Mouse (Mus musculus) megakaryocyte, embryonic 14.5 days (primary cell): ENCODE results near the gene Rnf111. TPM values are rescaled to one million over a fixed set of nuclear protein-coding genes. Genes with fewer than 3 reads are reported as not detected.

ENCODE experiments used
- H3K27me3 ChIP-seq: replicated peaks from 2 replicates; pipeline ENCODE3; 2012; ENCODE audit warnings: inconsistent platforms
- H3K36me3 ChIP-seq: replicated peaks from 2 replicates; pipeline ENCODE3; 2012; ENCODE audit warnings: low read length, inconsistent platforms, mixed read lengths
- H3K4me1 ChIP-seq: 2 replicates; pipeline ENCODE4 v1.6.1; 2012; ENCODE audit warnings: inconsistent platforms
- H3K4me3 ChIP-seq: replicated peaks from 2 replicates; pipeline ENCODE3; 2012; ENCODE audit warnings: moderate library complexity, mild to moderate bottlenecking, inconsistent platforms
- H3K9me3 ChIP-seq: 2 replicates; pipeline ENCODE4 v1.6.1; 2012; ENCODE audit warnings: inconsistent platforms
- FLI1 ChIP-seq: IDR thresholded peaks from 2 replicates; pipeline ENCODE4 v1.6.1; 2012; ENCODE audit warnings: low read length, inconsistent platforms, mixed read lengths
- GATA1 ChIP-seq: IDR thresholded peaks from 3 replicates; pipeline ENCODE4 v1.6.1; 2012; ENCODE audit warnings: mixed read lengths, low read length, inconsistent platforms, borderline replicate concordance
- polyA plus RNA-seq: library from polyadenylated mRNA; stranded (reverse); fragments of >175 nt; gene quantifications from 2 replicates; pipeline ENCODE4 v1.2.3, GENCODE M21; 2012; ENCODE audit warnings: low replicate concordance; ENCODE audit not compliant: insufficient read depth

Gene Rnf111
- polyA plus RNA-seq, 1 experiment: 1.2 TPM

- Histone ChIP-seq H3K4me1 (peaks cover 61% of the 10 kb centered on the region), H3K27me3 (no peaks in the 10 kb centered on the region), H3K4me3 (no peak overlapping the region), H3K36me3 (peaks cover 66% of the 10 kb centered on the region), H3K9me3 (no peaks in the 10 kb centered on the region)
- TF ChIP-seq FLI1 (no peak), GATA1 (no peak)
These were observed 116.0 kb downstream of the Rnf111 start for GRCm38 (mm10) chr9:70387410-70388119.

GRCm38 (mm10) chr9:70384958-70385728, 118.4 kb downstream of the Rnf111 start:
- Histone ChIP-seq H3K27me3 (no peaks in the 10 kb centered on the region), H3K4me3 (no peak overlapping the region), H3K36me3 (peaks cover 78% of the 10 kb centered on the region), H3K4me1 (peaks cover 59% of the 10 kb centered on the region), H3K9me3 (no peaks in the 10 kb centered on the region)
- TF ChIP-seq GATA1 (no peak), FLI1 (no peak)

DNA sequence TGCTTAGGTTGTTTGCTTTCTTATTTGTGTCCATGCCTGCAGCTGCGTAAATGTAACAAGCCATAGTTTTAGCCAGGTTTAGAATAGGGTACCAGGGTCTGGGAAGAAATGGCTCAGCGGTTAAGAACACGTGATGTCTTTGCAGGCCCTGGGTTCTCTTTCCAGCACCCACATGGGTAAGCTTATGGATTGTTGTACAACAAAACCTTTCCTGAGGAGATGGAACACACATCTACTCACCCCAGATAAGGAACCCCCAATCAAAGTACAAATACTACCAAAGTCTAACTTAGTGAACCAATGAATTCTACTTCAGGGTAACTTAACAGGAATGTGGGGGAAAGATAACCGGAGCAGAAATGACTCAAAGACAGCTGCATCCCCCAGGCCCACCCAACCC, 119.0 kb downstream of the Rnf111 start:
- Histone ChIP-seq H3K9me3 (no peaks in the 10 kb centered on the region), H3K4me3 (no peak overlapping the region), H3K4me1 (peaks cover 57% of the 10 kb centered on the region), H3K27me3 (no peaks in the 10 kb centered on the region), H3K36me3 (peaks cover 76% of the 10 kb centered on the region)
- TF ChIP-seq GATA1 (no peak), FLI1 (no peak)

DNA sequence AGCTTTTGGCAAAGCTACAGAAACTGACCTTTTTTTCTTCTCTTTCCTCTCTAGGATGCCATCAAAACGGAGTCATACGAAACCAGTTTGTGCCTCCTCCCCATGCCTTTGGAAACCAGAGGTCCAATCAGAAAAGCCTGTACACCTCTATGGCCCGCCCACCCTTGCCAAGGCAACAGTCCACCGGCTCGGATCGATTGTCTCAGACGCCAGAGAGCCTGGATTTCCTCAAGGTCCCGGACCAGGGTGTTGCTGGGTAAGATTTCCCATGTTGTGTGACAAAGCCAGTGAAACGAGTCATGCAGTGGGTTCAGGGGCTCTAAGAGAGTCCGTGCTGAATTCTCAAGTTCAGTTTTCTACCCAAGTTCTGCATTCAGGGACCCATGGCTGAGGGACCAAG, 119.8 kb downstream of the Rnf111 start:
- Histone ChIP-seq H3K27me3 (no peaks in the 10 kb centered on the region), H3K4me1 (peaks cover 52% of the 10 kb centered on the region), H3K4me3 (no peak overlapping the region), H3K36me3 (peaks cover 75% of the 10 kb centered on the region), H3K9me3 (no peaks in the 10 kb centered on the region)
- TF ChIP-seq FLI1: no peak
- no peak for TF ChIP-seq GATA1

DNA sequence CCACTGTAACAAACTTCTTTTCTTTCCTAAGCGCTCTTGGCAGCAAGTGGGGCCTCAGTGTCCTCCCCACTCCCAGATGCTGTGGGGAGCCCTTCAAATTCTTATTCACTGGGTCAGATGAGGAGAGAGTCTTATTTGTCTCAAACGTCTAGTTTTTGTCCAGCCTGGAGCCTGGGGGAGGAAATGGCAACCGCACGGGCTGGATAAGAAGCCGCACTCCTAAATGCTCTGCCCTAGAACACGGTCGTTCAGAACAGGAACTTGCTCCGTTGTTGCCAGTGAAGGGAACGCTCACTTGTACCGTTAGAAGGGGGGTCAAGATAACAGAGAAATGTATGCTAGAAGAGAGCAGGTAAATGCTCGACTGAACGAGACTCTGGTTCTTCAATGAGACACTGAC, 121.4 kb downstream of the Rnf111 start:
- Histone ChIP-seq H3K4me3 (peak overlapping the region; percentile 72), H3K9me3 (no peaks in the 10 kb centered on the region), H3K27me3 (no peaks in the 10 kb centered on the region), H3K36me3 (peaks cover 85% of the 10 kb centered on the region), H3K4me1 (peaks cover 40% of the 10 kb centered on the region)
- TF ChIP-seq GATA1 (no peak), FLI1 (no peak)

DNA sequence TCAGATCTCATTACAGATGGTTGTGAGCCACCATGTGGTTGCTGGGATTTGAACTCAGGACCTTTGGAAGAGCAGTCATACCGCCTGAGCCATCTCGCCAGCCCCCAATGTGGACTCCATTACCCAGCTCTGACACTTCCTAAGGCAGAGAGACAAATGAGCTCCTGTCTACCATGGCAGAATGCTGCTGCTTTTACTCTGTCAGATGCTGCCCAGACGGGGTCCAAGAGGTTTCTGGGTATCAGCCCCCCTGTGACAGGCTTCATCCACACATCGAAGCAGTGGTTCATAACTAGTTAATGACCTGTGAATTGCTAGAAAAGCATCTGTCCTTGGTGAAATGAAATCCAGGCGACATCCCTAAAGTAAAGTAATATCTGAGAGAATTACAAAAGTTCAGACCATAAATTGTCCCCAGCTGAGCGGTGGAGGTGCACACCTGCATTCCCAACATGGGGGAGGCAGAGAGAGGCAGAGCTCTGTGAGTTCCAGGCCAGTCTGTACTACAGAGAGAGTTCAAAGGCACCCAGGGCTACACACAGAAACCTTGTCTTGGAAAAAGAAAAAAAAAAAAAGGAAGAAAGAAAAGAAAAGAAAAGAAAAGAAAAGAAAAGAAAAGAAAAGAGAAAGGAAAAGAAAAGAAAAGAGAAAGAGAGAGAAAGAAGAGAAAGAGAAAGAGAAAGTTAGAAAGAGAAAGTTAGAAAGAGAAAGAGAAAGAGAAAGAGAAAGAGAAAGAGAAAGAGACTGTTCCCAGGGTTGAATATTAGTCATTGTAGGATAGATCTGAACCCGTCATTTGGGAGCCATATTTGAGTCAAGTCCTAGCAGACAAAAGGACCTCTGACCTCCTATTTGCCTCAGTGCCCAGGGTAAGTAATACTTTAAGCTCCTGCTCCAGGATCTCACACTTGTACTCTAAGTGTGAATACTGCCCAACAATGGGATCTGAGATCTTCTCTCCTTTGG, 123.7 kb downstream of the Rnf111 start:
- no peaks in the 10 kb centered on the region for H3K9me3 ChIP-seq
- no peak for TF ChIP-seq FLI1
- TF ChIP-seq GATA1: no peak
- peaks cover 33% of the 10 kb centered on the region for H3K4me1 ChIP-seq
- H3K27me3 ChIP-seq: no peaks in the 10 kb centered on the region
- peak overlapping the region; percentile 53 for H3K4me3 ChIP-seq
- H3K36me3 ChIP-seq: peaks cover 85% of the 10 kb centered on the region

Other genes with a start within 250 kb of the Rnf111 start
- gene Ccnb2, start 82.2 kb downstream of the Rnf111 start, polyA plus RNA-seq: 1.5 and 16.4 TPM in 2 replicates
- gene Sltm, start 39.0 kb upstream of the Rnf111 start, polyA plus RNA-seq: 8.8 and 14.3 TPM in 2 replicates
- gene Gm10642, start 152.5 kb upstream of the Rnf111 start, polyA plus RNA-seq: 29.1 and 84.4 TPM in 2 replicates
- gene Mindy2, start 153.4 kb upstream of the Rnf111 start, polyA plus RNA-seq: 7.9 and 16.7 TPM in 2 replicates
- gene Adam10, start 175.3 kb upstream of the Rnf111 start, polyA plus RNA-seq: 25.9 and 40.9 TPM in 2 replicates